Mouse (Mus musculus): Measurements from ENCODE around the gene Rpa2.
A peak's percentile ranks its signal among the peaks of the same experiment; 100 is the strongest.

DNA sequence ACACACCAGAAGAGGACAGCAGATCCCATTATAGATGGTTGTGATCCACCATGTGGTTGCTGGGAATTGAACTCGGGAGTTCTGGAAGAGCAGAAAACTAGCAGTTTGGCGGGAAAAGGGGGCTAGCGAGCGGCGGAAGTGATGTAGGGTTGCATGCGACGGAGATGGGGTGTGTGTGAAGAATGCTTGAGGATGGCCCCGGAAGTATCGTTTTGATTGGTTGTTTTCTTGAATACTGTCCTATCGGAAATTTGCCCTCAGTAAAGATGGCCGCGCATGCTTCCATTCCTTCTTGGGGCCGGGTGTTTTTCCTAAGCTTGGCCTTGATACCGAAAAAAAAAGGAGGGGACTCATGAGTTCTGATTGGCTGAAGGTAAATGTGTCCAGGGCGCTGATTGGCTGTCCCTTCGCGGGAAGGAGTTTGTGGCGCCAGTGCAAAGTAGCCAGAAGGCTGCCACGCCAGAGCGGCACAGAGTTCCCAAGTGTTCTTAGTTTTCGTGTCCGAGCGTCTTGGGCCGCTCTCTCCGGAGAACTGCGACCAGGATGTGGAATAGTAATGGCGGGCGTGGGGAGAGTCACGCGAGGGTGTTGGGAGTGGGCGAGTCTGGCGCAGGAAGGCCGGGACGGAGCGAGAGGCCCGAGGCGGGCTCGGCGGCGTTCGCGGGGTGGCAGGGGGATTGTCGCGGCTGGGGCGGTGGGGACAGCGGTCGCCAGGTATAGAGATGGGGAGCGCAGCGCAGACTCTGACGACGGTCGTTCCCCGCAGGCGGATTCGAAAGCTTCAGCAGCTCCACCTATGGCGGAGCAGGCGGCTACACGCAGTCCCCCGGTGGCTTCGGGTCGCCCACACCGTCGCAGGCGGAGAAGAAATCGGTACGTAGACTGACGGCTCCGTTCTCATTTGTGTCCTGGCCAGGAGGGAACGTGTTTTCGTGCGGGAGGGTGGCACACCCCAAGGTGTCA lies at the start of gene Rpa2:
- no peak for TF ChIP-seq CTCF (IDR thresholded peaks at IDR 0.05; ENCODE audit: control insufficient read depth, insufficient read depth, insufficient replicate concordance, low read depth, low read length)
- TF ChIP-seq POLR2A (IDR thresholded peaks at IDR 0.05; ENCODE audit: control insufficient read depth, low read depth, low read length) = peak; percentile 47; the same call in 1 of the 2 replicates
